Mouse (Mus musculus) thymus, adult 2 months (tissue): ENCODE results near the gene Sgsm3.

Source experiments
- CTCF ChIP-seq: fragments of 200-500 bp; IDR thresholded peaks from 2 replicates; pipeline ENCODE4 v1.5.1; 2012; ENCODE audit warnings: mild to moderate bottlenecking, control low read depth, low read length, moderate library complexity, borderline replicate concordance; ENCODE audit not compliant: control insufficient read depth, poor library complexity, insufficient read depth; ENCODE audit errors: extremely low read depth
- POLR2A ChIP-seq: fragments of 200-500 bp; IDR thresholded peaks from 2 replicates; pipeline ENCODE4 v1.6.1; 2012; ENCODE audit warnings: mild to moderate bottlenecking, low read length, control low read depth, moderate library complexity; ENCODE audit not compliant: control insufficient read depth, poor library complexity, insufficient read depth; ENCODE audit errors: extremely low read depth

- TF ChIP-seq CTCF (no peak), POLR2A (no peak)
Measured at GRCm38 (mm10) chr15:81052491-81052890, 74.9 kb downstream of the Sgsm3 start.
